Mouse (Mus musculus): ENCODE measurements around the gene Psmc1.
A peak's percentile ranks its signal among the peaks of the same experiment; 100 is the strongest.

Psmc1 gene

DNA sequence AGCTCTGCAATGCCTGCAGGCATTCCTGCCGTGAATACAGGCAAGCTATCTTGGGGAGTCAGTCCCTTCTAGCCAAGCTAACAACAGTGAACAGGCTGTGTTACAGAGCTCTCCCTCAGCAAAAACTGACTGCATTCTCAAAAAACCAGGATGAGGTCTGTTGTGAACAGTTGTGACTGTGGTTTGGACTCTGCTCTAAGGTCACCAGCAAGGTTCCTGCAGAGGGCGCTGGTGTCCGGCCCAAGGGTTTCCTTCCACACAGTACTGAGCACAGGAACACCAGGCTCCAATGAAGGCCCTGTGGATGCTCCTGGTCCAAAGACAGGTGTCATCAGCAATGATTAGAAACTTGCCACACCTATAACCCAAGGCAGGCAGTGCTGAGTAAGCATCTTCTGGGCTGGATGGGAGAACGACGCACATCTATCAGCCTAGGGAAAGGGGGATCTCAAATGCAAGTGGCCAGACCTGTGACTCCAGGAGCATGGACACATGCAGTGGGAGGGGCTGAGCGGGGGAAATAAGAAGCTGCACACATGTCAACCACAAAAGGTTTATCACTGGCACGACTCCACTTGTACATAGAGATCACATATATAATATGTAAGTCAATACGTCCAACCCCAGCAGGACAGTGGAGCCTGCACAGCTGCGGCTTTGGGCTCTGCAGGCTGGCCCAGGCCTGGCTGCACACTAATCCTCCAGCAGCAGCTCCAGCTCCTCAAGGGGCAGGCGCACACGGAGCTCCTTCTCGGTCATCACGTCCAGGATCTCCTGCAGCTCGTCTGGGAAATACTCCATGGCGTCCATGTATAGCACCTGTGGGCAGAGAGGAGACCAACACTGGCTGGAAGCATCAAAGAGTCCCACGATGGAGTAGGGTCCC, 15.2 kb downstream of the Psmc1 start:
- DNase-seq (ENCODE audit: low read depth), result peak; percentile 34

GRCm38 (mm10) chr12:100126968-100127865, 17.3 kb downstream of the Psmc1 start:
- no peak for DNase-seq (ENCODE audit: low read depth)

- no peak for DNase-seq (ENCODE audit: low read depth)
These were observed 18.0 kb downstream of the Psmc1 start for GRCm38 (mm10) chr12:100127866-100128480.

- no peak for DNase-seq (ENCODE audit: low read depth)
These were observed 18.6 kb downstream of the Psmc1 start for GRCm38 (mm10) chr12:100128522-100128921.

DNA sequence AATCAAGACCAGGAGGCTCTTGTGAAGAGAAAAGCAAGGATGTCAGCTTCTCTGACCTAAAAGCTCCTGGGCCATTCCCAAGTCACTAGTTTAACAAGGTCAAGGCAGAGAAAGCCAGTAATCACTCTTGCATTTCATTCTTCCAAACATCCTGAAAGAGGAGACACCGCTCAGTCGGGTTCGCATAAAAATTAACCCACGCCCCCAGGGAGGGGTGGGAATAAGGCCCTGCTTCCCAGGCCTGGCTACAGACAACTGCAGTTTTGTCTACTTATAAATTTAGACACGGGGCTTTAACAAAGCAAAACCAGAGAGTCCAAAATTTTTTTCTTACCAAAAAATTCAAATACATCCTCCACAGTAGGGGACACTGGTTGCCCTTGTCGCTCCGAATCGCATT, 19.0 kb downstream of the Psmc1 start:
- DNase-seq (ENCODE audit: low read depth), result no peak

DNA sequence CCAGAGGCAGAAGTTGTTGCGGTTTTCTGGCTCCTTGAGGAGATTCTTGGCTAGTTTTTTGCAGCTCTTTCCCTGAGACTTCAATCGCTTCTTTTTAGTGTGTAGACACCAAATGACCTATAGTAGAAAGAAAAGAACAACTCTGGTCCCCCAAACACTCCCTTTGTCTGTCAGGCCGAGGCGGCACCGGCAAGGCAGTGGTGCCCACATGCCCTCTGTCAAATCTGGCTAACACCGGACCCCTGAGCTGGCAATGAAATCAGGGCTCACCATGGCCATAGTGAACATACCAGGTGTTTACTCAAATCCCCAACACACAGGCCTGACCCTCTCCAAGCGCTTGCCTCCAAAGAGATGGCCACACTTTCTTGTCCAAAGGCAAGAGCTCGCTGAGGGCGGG, 21.2 kb downstream of the Psmc1 start:
- no peak for DNase-seq (ENCODE audit: low read depth)

- DNase-seq (ENCODE audit: low read depth), result peak; percentile 90
These were observed 21.7 kb downstream of the Psmc1 start for GRCm38 (mm10) chr12:100131655-100132054.

- DNase-seq (ENCODE audit: low read depth), result no peak
These were observed 24.5 kb downstream of the Psmc1 start for GRCm38 (mm10) chr12:100134395-100134936.

GRCm38 (mm10) chr12:100135117-100135516, 25.2 kb downstream of the Psmc1 start:
- no peak for DNase-seq (ENCODE audit: low read depth)

GRCm38 (mm10) chr12:100142848-100143523, 33.0 kb downstream of the Psmc1 start:
- DNase-seq (ENCODE audit: low read depth), result no peak

DNA sequence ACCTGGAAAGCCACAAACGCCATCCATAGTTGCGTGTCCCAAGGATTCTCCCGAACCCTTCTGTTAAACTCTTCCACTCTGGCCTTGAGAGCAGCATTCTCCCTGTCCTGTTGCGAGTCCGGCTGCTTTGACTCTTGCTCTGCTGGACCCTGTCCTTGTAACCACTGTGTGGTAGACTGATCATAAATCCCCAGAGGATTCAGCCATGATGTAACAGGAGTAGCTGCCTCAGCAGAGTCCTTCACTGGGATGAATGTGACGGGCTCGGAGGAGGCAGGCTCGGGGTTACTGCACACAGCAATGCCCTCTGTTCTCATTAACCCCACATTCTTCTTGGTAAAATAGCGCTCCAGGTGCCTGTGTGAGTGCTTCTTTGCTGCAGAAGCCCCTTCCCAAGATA, 33.8 kb downstream of the Psmc1 start:
- no peak for DNase-seq (ENCODE audit: low read depth)

DNA sequence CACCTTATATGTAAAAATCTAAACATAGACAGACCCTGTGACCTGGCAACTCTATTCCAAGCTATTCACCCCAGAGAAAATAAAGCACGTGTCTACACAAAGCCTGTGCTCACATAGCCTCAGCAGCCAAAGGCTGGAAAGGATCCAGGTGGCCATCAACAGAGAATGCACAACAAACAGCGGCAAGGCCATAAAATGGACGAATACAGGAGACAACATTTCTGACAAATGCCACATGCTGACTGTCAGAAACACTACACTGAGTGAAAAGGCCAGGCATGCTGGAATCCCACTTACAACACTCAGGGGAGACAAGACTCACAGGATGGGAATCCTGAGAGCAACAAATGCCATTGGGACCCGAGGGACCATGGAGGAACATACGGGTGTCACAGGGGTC, 34.3 kb downstream of the Psmc1 start:
- DNase-seq (ENCODE audit: low read depth), result no peak

- no peak for DNase-seq (ENCODE audit: low read depth)
These were observed 42.5 kb downstream of the Psmc1 start for GRCm38 (mm10) chr12:100152466-100152865.

DNA sequence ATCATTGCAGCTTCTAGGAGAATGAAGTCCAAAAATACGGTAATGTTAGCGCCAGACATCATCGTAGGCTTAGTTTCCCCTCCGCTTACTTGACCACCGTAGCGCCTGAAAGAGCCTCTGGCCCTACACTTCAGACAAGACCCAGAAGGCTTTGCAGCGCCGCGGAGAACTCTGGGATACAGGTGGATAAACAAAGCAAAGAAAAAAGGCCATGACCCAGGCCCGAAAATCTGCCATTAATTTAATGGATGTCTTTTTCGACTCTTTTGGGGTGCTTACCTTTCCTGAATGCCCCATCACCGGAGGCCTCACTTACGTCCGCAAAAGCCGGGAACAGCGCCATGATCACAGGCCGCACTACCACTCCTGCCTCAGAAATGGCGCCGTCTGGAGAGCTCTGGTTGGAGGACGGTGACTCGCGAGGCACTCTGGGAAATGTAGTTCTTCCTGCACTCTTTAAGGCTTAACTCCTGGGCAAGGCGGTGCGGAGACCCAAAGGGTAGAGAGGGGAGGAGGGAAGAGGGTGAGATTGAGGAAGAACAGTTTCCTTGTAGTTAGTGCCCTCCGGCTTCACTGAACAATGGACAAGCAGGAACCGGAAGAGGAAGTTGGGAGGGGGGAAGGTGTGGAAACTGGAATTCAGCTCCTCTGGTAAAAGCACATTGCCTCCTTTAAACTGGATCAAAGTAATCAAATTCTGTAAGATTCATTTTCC, 49.5 kb downstream of the Psmc1 start, which contains the start of gene Nrde2:
Gene Nrde2 (minus strand): TSS at position 393 of the 715 bp plus-strand sequence.
- DNase-seq (ENCODE audit: low read depth), result peak; percentile 94

DNA sequence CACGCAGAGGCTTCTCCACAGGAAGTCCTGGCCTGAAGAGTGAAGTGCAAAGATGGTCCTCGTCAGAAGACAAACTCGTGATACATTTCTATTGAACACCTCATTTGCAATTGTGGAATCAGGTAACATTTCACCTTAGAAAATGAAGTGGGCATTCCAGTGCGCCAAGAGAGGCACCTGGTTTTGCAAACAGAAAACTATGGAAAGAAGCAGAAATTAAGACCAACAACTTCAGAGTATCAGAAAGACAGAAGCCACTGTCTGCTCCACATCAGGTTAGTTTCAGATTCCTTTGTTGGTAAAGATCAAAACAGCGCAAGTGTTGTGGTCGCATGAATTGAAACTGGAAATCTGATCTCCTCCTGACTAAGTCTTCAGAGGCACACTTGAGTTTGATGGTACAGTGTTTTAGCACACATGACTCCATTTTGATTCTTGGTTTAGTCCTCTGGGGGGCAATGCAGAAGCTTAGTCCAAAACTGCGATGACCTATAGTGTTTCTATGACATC, 55.1 kb downstream of the Psmc1 start:
- DNase-seq (ENCODE audit: low read depth), result no peak

DNA sequence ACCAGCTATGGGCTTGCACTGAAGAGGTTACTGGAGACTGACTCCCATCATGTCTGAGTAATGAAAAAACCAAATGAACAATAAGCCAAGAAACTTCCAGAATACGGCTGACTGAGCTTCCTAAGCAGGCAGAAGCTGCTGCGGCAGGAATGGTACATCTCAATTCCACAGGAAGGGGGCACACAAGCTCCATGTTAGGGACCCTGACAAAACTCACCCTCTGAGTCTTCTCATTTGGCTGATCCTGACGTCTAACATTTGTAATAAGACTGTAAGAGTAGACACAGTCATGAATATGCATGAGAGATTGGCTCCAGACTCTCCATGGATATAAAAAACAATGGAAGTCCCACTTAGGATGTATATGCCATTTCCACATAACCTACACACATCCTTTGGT, 56.2 kb downstream of the Psmc1 start:
- peak; percentile 81 for DNase-seq (ENCODE audit: low read depth)

- no peak for DNase-seq (ENCODE audit: low read depth)
These were observed 57.0 kb downstream of the Psmc1 start for GRCm38 (mm10) chr12:100166939-100167338.

DNA sequence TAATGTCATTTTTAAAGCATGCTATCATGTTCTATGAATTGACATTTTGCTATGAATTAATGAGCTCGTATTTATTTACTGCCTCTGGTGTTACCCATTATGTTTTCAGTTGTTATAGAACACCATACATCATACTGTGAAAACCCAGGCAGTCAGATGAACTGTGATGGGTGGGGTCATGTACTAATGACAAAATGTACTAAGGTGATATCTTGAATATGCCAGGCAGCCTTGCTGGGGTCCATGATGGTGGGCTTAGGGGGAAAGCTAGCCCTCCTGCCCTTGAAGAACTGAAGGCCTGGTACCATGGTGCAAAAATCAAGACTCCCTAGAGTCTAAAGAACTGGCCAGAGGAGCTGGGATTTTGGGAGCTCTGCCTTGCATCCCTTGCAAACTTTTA, 57.5 kb downstream of the Psmc1 start:
- no peak for DNase-seq (ENCODE audit: low read depth)

DNA sequence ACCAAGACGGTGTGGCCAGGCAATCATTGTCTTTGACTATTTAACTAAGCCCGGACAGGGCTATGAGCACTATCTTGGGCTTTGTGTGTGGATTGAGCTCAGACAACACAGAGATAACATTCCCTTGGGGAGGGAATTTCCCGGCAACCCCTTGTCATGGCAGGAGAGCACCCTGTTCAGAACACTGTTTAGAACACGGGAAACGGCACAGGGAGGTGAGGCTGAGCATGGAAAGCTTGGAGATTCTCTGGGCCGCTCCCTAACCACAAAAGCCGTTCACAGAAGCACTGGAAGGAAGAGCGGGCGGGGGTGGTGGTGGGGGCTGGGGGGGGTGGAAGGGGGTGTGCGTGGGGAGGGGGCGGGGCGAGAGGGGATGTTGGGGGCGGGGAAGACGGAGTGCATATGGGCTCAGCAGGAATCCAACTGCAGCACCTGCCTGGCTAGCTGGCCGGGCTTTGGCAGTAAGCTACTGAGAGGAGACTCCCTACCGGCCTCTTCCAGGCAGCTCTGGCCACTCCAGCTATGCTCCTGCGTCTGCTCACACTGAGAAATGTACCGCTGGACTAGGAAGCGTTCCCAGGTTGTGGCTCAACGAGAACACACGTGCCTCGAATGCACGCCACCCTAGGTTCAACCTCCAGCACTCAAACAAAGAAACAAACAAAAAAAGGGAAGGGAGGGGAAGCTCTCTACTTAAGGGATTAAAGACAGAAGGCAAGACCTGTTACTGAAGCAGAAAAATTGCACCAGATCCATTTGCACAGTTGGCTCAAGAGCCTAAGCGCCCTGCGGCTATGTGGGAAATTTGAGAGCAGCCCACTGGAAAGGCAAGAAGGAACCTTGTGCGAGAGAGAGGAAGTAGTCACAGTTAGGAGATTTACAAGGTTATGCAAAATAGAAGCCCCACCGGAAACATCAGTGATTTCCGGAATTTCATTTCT, 58.2 kb downstream of the Psmc1 start:
- DNase-seq (ENCODE audit: low read depth), result no peak
